Mouse (Mus musculus) cerebellum, adult 9-11 months (tissue): ENCODE measurements around the gene Clec3a.

Experiments used
- DNase-seq: peaks from one replicate; pipeline ENCODE4 v3.0.0; 2022

Clec3a gene

DNA sequence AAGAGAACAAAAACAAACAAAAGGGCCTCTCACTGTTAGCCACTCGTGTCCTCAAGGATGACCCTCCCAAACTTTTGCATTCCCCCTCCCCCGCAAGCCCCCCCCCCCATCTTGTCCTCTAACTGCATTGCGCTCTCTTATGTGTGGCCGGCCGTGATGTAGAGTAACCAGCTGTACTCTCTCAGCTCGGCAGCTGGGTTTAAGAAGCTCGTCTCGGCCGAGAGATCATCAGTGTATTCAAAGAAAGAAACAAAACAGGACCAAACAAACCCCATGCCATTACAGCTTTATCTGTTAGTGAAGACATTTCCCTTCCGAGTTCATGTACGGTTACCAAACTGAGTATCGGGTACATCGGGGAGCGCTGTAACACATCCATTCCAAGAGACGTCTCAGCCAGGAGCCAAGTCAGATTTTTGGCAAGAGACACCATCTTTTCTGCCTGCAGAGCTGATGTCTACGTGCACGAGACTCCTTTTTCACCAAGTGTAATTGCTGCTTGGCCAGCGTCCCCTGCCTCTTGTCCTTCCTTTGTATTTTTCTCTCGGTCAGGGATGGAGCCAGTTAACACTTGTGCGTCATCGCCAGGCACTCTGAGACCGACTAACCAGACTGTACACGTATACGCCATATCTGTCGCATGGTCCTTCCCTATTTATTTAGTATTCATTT lies 40.4 kb downstream of the Clec3a start:
- no peak for DNase-seq

DNA sequence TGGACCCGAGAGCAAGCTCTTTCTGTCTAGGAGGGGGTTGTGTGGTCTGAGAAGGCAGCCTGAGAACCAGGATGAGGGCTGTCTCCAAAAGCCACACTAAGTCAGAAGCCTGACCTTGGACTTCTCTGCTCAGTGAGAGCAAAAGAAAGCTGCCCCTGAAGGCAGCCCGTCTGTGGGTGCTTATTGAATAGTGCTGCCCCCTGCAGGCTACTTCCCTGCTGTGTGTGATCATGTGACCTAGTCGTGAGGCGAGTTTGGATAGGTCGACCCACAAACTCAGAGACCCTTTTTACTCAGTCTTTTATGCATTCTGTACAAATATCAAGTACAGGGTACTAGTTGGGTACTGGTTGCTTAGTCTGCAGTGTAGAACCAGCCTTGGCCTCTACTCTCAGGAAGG lies 42.7 kb downstream of the Clec3a start:
- no peak for DNase-seq

DNA sequence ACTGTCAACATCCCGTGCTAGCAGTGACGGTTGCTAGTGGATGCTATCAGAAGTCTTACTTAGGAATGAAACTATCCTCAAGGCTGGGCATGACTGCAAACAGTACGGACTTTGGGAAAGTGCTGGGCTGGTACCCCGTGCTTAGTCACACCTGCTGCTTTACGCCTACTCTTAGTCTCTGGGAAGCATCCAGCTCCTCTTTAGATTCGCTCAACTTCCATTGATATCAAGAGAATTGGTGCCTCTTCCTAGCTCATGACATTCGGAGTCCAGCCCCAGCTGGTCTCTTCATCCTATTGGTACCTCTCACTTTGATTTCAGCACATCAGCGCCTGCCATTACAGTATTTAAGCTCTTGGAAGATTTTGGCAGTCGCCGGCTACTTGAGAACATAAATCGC lies 44.7 kb downstream of the Clec3a start:
- no peak for DNase-seq

DNA sequence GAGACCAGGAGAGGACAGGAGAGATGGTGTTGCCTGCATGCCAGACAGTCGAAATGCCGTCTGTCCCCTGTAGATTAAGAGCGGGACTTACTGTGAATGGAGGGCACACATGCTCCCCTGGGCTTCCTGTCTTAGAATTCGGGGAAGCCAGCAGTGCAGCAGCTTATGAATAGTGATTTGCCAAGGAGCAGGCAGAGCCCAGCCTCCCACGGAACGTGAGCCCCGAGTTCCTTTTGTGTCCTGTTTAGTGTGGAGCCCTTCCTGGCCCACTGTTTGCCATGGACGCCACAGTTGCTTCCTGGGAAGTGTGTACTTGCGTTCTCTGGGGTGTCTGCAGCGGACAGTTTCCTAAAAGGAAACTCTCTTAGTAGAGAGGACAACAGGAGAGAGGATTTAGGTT lies 45.4 kb downstream of the Clec3a start:
- no peak for DNase-seq

DNA sequence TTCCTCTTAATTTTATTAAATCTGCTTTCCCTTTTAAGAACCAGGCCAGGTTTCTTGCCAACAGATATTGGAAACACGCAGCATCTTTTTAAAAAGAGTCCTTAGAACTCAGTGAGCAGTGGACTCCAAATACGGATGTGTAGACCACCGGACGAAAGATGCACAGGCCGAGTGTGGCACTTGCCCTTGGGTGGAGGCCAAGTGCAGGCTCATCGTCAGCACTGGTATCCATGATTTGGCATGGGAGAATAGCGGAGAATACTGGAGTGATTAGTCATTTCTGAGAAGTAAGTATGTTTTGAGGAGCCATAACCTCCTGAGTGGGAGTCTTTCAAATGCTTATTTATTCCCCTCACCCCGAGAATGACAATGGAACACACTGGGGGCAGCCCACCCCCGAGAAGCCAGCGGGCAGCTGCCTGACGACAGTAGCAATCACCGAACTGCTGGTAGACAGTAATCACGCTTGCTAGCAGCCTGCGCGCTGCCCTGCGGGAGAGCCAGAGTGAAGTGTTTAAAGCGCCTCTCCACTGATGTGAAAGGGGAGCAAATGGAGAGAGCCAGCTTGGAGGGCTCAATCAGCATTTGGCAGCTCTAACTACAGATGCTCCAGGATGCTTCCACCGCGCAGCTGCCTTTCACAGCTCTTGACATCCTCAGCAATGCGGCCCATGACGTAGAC lies 50.8 kb downstream of the Clec3a start:
- no peak for DNase-seq

DNA sequence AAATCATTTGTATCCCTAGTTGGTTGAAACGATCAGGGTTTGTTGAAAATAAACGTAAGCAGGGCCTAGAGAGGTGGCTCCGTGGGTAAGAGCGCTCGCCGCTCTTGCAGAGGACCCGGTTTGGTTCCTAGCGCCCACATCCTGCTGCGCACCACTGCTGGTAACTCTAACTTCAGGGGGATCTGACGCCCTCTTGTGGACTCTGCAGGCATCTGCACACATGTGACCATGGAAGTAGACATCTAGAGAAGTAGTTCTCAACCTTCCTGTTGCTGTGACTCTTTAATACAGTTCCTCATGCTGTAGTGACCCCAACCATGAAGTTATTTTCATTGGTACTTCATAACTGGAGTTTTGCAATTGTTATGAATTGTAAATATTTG lies 51.3 kb downstream of the Clec3a start:
- DNase-seq, result no peak

DNA sequence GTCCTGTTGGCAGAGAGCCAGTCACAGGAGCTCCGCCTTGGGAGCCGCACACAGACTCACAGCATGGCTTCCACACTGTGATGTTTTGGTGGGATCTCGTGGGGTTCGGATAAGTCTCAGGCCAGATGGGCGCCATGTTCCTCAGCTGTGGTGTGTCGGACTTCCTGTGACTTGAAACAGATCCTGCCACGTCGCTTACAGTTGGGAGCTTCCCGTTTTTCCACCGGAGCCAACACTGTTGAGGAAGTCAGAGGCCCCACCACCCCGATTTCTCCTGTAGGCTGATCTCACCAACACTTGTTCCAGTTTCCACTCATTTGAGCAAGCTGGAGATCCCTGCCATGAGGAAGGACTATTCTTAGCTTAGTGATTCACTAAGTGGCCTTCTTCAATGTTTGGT lies 55.7 kb downstream of the Clec3a start:
- no peak for DNase-seq
